Mouse (Mus musculus) c-Kit-negative CD71-positive TER-119-positive erythroid progenitor cells, embryonic 14.5 days (primary cell): ENCODE measurements at regions not wholly inside any gene's neighbourhood (a gene's known extent, or its start where the extent isn't known, plus 50 kb on each side); places are given as distances from the start of the nearest gene placed in this dataset.
"Not testable (repeated sequence)": the region's sequence is repeated elsewhere in the genome, so short reads cannot be mapped to it uniquely, and the experiment has no call there.

ENCODE experiments used
- DNase-seq: peaks from one replicate; pipeline ENCODE4 v3.0.0-alpha.2; 2013; ENCODE audit warnings: low read depth, low spot score

DNA sequence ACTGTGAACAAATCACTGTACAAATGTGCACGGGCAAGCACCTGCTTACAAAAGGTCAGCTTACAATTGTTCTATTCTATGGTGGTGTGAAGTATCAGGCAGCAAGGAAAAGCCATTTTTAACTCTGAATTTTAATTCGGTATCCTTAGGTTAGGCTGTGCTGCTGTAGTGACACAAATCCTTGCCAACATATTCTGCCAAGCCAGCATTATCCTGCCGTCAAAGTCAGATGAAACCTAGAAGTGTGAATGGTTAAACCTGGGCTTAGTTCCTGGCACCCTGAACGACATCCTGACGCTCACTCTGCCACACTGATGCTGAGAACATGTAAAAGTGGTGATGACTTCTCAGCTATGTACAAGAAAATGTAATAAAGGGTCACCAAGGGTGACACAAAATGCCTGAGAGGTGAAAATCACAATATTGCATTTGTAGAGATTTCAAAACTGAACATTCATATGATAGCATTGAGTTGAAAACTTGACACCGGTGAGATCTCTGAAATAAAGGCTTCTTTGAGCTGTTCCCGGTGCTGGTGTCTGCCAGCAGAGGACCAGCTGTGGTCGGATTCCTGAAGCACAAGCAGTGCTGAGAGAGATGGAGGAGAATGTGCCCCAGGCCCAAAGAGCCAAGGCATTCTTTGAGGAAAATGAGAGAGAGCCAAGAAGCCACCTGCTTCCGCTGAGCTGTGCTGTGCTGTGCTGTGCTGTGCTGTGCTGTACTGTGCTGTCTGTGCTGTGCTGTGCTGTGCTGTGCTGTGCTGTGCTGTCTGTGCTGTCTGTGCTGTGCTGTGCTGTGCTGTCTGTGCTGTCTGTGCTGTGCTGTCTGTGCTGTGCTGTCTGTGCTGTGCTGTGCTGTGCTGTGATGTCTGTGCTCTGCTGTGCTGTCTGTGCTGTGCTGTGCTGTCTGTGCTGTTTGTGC lies 195.9 kb downstream of the Tcp10c start:
- DNase-seq, result no peak

DNA sequence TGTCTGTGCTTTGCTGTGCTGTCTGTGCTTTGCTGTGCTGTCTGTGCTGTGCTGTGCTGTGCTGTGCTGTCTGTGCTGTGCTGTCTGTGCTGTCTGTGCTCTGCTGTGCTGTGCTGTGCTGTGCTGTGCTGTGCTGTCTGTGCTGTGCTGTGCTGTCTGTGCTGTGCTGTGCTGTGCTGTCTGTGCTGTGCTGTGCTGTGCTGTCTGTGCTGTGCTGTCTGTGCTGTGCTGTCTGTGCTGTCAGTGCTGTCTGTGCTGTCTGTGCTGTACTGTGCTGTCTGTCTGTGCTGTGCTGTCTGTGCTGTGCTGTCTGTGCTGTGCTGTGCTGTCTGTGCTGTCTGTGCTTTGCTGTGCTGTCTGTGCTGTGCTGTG lies 196.5 kb downstream of the Tcp10c start:
- not testable (repeated sequence) for DNase-seq

DNA sequence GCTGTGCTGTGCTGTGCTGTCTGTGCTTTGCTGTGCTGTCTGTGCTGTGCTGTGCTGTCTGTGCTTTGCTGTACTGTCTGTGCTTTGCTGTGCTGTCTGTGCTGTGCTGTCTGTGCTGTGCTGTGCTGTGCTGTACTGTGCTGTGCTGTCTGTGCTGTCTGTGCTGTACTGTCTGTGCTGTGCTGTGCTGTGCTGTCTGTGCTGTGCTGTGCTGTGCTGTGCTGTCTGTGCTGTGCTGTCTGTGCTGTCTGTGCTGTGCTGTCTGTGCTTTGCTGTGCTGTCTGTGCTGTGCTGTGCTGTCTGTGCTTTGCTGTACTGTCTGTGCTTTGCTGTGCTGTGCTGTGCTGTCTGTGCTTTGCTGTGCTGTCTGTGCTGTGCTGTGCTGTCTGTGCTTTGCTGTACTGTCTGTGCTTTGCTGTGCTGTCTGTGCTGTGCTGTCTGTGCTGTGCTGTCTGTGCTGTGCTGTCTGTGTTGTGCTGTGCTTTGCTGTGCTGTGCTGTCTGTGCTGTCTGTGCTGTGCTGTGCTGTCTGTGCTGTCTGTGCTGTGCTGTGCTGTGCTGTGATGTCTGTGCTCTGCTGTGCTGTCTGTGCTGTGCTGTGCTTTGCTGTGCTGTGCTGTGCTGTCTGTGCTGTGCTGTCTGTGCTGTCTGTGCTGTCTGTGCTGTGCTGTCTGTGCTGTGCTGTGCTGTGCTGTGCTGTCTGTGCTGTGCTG lies 197.5 kb downstream of the Tcp10c start:
- peak; percentile 15 for DNase-seq

DNA sequence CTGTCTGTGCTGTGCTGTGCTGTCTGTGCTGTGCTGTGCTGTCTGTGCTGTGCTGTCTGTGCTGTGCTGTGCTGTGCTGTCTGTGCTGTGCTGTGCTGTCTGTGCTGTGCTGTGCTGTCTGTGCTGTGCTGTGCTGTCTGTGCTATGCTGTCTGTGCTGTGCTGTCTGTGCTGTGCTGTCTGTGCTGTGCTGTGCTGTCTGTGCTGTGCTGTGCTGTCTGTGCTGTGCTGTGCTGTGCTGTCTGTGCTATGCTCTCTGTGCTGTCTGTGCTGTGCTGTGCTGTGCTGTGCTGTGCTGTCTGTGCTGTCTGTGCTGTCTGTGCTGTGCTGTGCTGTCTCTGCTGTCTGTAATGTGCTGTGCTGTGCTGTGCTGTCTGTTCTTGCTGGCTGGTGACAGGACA lies 198.5 kb downstream of the Tcp10c start:
- DNase-seq, result not testable (repeated sequence)

DNA sequence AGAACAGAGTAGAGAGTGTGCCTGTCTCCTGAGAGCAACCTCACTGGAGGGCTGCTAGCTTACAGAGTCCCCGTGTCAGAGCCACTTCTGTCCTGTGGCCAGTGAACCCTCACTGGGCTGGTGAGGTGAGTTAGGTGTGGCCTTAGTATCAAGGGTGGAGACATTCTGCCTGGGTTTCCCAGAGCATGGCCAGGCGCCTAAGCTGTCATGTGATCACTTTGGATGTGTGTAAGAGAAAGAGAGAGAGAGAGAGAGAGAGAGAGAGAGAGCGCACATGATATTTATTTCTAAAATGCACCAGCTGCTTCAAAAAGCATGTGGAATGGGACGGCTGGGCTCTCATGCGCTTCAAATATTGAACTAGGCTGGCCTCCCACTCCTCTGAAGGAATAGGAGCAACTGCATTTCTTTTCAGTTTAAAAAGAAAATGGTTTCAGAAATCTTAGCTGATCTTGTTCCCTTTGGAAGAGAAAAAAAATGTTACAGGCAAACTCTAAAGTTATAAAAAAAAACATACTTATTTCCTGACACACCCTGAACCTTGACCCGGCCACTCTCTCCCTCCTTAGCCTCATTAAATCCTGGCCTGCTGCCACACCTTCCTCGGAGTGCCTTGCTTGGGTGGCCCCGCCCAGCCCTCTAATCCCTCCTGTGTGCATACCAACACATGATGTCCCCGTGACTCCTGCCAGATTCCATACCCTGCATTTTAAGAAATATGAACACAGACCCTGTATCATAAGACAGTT lies 201.1 kb downstream of the Tcp10c start:
- DNase-seq, result not testable (repeated sequence)

DNA sequence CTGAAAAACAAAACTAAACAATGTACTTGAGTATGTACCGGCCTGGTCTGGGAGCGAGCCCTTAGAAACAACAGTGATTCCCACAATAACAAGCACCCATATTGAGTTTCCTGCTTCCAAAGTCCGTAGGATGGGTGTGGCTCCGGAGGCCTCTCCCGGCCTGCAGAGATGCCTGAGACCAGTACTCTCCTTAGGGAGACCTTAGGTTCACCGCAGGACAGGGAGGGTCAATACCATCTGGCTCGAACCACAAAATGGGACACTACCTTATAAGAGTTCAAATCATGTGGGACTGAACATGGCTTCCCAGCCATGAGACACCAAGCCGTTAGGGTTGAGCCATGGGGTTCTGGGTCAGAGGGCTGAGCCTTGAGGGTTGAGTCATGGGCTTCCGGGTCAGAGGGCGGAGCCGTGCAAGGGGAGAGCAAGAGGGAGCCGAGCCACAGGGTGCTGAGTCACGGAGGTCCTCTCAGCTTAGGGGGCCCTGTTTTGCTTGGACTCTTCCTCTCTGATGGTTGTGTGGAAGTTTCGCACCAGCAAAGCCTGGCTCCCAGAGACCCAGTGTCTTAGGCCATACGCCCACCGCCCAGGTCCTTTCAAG lies 201.8 kb downstream of the Tcp10c start:
- not testable (repeated sequence) for DNase-seq

DNA sequence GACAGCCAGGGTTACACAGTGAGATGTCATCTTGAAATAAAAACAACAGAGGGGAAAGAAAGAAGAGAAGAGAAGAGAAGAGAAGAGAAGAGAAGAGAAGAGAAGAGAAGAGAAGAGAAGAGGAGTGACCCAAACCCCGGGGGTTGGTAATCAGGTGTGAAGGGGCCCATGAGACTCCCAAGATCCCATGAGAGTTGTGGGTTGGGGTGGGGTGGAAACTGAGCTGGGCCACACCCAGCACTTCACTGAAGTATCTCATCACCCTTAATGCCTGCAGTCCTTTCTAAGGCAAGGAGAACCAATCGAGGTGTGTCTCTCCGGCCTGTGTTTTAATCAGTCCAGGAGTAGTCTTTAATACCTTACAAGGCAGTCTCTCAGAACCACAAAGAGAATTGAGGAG lies 201.5 kb upstream of the Afdn start:
- no peak for DNase-seq

DNA sequence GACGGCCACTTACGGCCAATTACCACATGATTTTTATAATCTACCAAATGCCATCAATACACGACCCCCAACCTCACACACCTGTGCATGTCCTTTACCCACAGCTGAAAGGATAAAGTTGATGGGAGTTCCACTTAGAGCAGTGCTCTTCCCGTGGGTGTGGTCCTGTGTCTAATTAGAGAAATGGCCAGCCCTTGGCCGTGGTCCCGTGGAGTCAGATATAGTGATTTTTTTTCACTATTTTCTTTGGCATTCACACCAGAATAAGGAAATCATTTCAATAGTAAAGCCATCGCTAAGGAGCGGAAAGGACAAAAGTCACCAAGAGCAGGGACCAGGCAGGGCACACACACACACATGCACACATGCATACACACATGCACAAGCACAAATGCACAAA lies 199.0 kb upstream of the Afdn start:
- DNase-seq, result no peak

DNA sequence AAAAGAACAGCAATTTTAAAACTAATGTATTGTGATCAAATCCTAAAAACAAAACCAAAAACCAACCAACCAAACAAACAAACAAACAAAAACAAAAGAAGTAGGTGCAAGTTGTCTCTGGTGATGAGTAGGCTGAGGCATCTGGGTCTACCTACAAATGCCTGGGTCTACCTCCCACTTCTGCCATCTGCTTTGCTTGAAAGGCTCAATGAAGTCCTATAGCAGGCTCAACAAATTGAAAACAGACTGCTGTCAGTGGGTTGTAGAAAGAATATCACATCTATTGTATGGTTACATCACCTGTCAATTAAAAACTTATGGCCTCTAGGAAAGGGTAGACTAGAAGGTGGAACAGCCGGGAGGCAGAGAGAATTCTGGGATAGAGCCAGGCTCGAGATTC lies 197.4 kb upstream of the Afdn start:
- DNase-seq, result no peak

DNA sequence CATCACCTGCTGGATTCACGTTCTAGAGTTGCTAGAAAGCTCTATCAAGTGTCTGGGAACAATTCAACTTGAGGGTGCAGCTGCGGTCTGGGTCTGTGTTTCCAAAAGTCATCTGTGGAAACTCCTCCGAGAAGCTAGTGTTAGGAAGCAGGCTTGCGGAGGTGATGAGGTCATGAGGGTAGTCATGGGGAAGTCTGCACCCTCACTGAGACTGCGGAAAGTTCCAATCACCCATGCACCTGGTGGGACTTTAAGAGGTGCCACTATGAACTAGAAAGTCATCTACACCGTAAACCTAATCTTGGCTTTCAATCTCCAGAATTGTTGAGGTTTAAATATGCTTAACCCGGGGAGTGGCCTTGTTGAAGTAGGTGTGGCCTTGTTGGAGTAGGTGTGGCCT lies 195.5 kb upstream of the Afdn start:
- no peak for DNase-seq

DNA sequence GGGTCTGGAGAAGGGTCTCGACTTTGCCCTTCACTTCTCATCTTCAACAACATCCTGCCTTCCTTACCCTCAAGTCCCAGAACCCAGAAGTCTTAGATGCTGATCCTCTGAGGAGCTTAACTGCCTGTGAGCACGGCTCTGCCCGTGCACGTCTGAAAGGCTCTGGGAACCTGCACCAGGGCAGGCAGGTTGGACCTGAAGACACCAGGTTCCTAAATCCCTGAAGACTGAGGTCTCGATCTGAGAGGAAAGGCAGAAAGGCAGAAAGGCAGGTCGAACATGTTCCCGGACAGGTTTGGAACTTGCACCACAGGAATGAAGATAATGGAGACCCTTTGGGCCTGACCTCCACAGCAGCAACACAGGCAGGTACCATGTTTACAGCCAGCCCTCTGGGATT lies 193.7 kb upstream of the Afdn start:
- no peak for DNase-seq

DNA sequence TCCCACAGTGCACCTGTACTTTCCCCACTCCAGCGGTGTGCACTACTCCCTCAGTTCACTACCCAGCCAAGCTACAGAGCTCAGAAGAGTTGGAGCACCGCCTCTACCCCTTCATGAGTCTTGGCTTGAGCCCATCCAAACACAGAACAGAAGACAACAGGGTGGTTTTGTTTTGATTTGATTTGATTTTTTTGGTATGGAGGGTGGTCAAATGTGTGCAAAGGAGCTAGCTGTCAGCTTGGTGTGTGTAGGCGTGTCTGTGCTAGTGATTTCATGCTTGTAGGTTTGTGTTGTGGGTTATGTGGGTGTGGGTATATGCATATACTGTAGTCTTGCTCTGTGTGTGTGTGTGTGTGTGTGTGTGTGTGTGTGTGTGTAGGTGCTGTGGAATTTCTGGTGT lies 193.2 kb upstream of the Afdn start:
- no peak for DNase-seq

DNA sequence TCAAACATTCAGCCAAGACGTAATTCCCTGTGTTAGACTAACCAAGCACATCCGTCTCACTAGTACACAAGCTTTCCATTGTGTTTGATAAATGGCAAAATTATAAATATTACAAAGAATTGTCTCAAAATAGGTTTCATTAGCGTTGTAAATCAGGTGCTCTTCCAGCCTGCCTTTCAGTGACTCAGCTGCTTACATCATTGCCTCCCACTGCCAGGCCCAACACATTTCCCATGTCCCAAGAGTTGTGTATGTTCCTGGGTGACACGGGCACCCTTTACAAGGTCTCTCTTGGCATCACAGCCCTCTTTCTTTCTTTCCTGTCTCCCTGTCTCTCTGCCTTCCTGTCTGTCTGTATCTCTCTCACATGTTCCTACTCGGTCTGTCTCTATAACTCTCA lies 189.5 kb upstream of the Afdn start:
- DNase-seq, result no peak

DNA sequence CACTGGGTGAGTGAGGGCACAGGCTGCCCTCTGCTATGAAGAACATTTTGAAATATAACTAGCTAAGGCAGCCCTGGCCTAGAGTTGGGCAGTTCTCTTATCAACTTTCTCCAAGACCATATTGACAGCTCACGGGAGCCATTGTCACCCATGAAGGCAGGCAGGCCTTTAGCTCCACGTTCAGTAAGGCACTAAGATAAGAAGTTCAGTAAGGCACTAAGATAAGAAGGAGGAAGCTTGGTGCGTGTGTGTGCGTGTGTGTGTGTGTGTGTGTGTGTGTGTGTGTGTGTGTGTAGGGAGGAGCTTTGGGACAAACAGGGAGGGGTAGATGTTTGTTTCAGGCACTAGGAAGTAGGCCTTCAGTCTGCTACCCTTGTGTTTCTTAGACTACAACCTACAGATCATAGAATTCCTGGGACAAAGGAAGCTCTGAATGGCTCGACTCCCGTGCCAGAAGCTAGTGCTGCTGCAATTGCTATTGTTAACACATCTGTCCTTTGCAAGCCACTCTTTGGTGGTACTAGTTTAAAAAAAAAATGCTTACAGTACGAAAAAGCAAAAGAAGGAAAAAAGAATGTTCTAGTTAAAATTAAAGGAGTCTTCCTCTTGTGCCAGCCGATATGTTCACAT lies 188.0 kb upstream of the Afdn start:
- no peak for DNase-seq

DNA sequence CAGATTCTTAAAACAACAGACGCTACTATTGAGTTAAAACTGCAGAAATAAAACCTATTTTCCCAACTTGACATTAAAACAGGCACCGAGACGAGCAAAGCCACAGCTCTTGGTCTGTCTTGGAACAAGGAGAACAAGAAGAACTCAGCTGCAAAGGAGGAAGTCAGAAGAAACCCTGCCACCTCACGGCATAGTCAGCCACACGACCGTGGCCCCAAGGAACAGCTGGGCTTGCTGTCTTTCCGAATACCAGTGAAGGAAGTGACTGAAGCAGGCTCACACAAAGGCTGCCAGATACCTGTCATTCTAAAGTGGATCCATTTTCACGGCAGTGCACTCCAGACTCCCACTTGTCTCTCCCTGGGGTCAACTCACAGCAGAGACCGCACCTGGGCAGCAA lies 187.3 kb upstream of the Afdn start:
- DNase-seq, result no peak

DNA sequence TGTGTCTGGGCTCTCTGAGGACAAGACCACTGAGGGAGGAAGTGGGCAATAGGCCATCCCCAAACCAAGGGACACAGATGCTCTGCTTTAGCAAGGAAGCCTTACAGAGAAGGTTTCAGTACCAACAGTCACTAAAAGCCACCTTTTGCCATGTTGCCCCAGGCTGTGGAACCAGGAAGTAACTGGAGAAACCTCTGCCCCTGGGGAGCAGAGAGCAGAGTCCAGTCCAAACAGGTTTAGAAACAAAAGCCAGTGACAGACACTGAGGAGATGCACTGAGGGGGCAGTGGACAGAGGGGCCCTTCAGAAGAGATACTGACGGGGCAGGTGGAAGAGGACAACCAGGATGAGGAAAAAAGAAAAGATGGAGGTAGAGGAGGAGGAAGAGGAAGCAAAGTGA lies 186.2 kb upstream of the Afdn start:
- no peak for DNase-seq

DNA sequence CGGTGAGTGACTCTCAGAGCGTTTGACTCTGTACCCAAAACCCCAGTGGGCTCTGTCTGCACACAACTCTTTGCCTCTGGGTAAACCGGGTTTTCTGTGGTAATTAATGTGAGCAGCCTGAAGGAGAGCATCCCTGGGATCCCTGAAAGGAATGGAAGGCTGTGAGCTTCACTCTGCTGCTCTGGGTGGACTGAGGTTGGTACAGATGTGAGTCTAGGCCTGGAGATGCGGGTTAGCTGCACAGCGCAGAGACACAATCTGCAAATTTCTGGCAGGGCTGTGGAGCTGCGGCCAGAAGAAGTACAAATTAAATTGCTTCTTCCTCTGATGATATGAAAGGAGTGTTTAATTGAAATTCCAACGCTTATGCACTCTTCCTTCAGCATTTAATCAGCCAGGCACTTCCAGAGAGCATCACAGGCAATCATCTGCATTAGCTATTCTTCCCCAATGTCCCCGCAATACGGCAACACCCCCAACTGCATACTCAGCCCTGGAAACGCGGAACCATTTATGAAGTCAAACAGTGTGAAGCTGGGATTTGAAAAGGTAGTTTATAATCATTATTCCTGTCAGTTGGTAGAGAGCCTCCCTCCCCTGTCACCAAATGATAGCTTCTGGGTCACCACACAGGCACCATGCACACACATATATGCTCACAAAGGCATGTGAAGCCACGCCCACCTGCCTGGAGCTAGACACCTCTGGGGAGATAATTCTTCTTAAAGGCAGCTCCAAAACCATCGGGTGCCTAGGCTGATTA lies 185.5 kb upstream of the Afdn start:
- no peak for DNase-seq

DNA sequence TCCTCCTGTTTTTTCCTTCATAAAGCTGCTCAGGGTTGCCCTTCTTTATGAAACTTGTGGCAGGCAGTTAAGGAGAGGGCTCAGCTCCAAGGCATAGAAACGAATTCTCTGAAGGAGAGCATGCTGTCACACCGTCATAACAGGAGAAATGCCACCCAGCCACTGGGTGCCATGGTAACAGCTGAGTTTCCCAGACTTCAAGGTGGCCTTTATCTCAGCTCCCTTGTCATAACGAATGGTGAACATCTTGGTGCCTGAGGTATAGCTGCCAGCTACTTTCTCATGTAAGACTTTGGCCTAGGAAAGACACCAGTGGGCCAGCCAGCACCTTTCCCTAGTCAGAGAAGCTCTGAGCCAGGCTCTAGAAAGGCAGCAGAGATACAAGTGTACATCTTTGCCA lies 182.5 kb upstream of the Afdn start:
- no peak for DNase-seq

DNA sequence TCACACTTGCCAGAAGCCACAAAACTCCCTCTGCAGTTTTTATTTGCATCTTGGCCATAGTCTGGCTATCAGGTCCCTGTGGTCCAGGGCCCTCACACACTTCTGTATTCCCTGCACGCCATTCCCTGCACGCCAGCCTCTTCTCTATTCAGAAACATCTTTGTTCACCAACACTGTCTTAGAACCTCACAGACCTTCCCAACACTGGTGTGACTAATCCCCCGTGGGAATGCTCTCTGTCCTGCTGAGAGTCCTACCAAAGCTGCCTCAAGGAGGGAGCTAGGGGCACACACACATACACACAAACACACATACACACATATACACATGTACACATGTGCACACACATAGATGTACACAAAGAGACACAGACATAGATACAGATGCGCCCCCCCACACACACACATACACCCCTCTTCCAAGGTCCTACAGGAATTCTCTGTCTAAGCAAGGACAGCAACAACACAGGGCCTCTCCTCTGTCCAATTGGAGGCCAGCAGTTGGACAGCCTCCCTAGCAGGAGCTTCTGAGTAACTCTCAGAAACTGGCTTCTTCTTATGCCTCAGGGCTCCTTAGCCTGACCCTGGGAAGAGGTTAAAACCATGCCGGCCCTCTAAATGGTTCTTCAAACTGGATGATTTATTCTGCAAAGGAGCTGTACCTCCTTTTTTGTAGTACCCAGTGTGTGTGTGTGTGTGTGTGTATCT lies 179.0 kb upstream of the Afdn start:
- no peak for DNase-seq

DNA sequence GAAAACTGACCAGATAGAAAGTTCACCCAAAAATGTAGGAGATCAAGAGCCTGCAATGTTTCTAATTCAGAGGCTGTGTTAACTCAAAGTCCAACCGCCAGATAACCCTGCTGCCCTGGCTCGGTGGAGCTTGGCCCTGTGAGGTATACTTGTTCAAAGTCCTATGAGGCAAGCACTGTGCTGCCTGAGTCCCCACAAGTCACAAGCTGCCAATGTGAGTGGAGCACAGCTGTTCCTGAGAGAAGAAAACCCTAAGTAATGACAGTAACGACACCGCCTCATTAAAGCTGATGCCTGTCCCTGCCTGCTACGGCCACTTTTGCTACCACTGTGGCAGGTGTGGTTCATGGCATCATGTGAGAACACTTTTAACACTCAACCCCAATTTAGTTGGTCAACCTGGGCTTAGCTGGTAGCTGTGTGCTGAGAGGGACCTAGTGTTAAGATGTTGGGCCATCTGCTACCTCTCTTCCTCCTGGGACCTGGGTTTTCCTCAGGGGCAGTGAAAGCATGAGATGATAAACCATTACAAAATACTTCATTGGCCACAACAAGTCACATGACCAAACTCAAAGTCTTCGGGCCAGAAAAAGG lies 178.2 kb upstream of the Afdn start:
- DNase-seq, result no peak
